Mouse (Mus musculus) ES-E14 (cell line): Measurements from ENCODE around the gene Polr2j. TPM values are rescaled to one million over a fixed set of nuclear protein-coding genes. Genes with fewer than 3 reads are reported as not detected.
"Not testable (repeated sequence)": the region's sequence is repeated elsewhere in the genome, so short reads cannot be mapped to it uniquely, and the experiment has no call there.

Experiments
- DNase-seq: peaks from one replicate; pipeline ENCODE4 v3.0.0-alpha.2; 2013; ENCODE audit warnings: low read depth, low spot score
- H3K27ac ChIP-seq: 2 replicates; pipeline ENCODE4 v1.5.1; 2012; ENCODE audit warnings: low read depth, mild to moderate bottlenecking, low read length, moderate library complexity, mixed read lengths; ENCODE audit not compliant: poor library complexity, insufficient read depth, severe bottlenecking
- H3K36me3 ChIP-seq: 2 replicates; pipeline ENCODE4 v1.6.1; 2012; ENCODE audit warnings: mild to moderate bottlenecking, low read length, moderate library complexity, mixed read lengths; ENCODE audit not compliant: control insufficient read depth, poor library complexity, insufficient read depth, severe bottlenecking
- H3K4me1 ChIP-seq, 2 experiments: fragments of 150-350 bp in 1 of 2; sonication (generic) in 1 of 2; 2 replicates each; pipeline ENCODE4 v1.6.1; 2012; ENCODE audit warnings: low read length in 2 of 2, mild to moderate bottlenecking in 1 of 2, mixed read lengths in 1 of 2; ENCODE audit not compliant: control insufficient read depth in 2 of 2, insufficient read depth in 2 of 2, poor library complexity in 1 of 2
- H3K4me3 ChIP-seq, 2 experiments: fragments of 150-350 bp in 1 of 2; sonication (generic) in 1 of 2; 2 replicates each; pipeline ENCODE4 v1.5.1; 2012; ENCODE audit warnings: low read length in 2 of 2, low read depth in 1 of 2, mild to moderate bottlenecking in 1 of 2, mixed read lengths in 1 of 2; ENCODE audit not compliant: insufficient read depth in 1 of 2, poor library complexity in 1 of 2, severe bottlenecking in 1 of 2
- H3K9ac ChIP-seq: 2 replicates; pipeline ENCODE4 v1.6.1; 2012; ENCODE audit warnings: low read depth, mild to moderate bottlenecking, low read length, mixed read lengths; ENCODE audit not compliant: poor library complexity, insufficient read depth, severe bottlenecking
- H3K9me3 ChIP-seq: fragments of 150-350 bp; sonication (generic); 2 replicates; pipeline ENCODE4 v1.6.1; 2012; ENCODE audit warnings: low read depth, mild to moderate bottlenecking, low read length; ENCODE audit not compliant: control insufficient read depth, insufficient read depth
- CHD2 ChIP-seq: IDR thresholded peaks from 2 replicates; pipeline ENCODE4 v1.6.1; 2014; ENCODE audit warnings: mild to moderate bottlenecking, low read depth, low read length, inconsistent platforms
- HCFC1 ChIP-seq: IDR thresholded peaks from 2 replicates; pipeline ENCODE4 v1.6.1; 2012; ENCODE audit warnings: low read length, inconsistent platforms, borderline replicate concordance; ENCODE audit not compliant: insufficient read depth
- MAFK ChIP-seq: IDR thresholded peaks from 2 replicates; pipeline ENCODE4 v1.6.1; 2014; ENCODE audit warnings: mild to moderate bottlenecking, low read depth, low read length, inconsistent platforms; ENCODE audit not compliant: insufficient read depth
- ZC3H11A ChIP-seq: IDR thresholded peaks from 2 replicates; pipeline ENCODE4 v1.6.1; 2012; ENCODE audit warnings: low read depth, mild to moderate bottlenecking, inconsistent platforms, low read length, borderline replicate concordance
- ZNF384 ChIP-seq: IDR thresholded peaks from 2 replicates; pipeline ENCODE4 v1.6.1; 2012; ENCODE audit warnings: low read depth, low read length, inconsistent platforms
- in situ Hi-C, 2 experiments: fragments of 600-800 bp; cut with MboI; formaldehyde crosslinking; loops; one replicate each; pipeline ENCODE4 v1.15.1; 2025; ENCODE audit warnings: low sequenced_read_pairs in 2 of 2, inconsistent platforms in 1 of 2; ENCODE audit not compliant: unreplicated experiment in 2 of 2
- total RNA-seq: library from RNA; depleted of rRNA; stranded (reverse); fragments of 300-350 nt; gene quantifications from 2 replicates; pipeline ENCODE4 v1.2.3, GENCODE M21; 2012

The Polr2j gene
- total RNA-seq, 1 experiment = 195 TPM

DNA sequence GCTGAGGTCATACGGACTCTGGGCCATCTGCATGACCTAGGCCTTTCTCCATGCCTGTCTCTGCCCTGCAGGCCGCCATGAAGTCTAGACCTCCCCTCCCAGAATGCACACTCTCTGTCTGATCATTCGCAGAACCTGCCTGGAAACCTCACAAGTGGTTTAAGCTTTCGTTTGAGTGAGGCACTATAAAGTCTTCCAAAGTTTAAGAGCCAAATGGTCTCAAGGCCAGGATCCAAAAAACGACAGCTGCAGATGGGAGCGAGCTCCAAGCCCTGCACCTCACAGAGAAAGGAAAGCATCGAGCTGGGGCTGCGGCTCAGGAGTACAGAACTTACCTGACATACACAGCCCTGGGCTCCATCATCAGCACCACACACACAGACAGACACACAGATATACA lies 35.9 kb downstream of the Polr2j start:
- Histone ChIP-seq H3K9ac (no peak overlapping the region), H3K4me3 (no peak overlapping the region), H3K27ac (no peak overlapping the region), H3K9me3 (no peaks in the 10 kb centered on the region), H3K36me3 (no peaks in the 10 kb centered on the region), H3K4me1 (no peaks in the 10 kb centered on the region)
- DNase-seq = no peak
- in situ Hi-C loops = no loop called here
- TF ChIP-seq ZNF384 (no peak), MAFK (no peak), ZC3H11A (no peak), CHD2 (no peak), HCFC1 (no peak)

GRCm38 (mm10) chr5:136155399-136155798 lies 39.0 kb downstream of the Polr2j start:
- in situ Hi-C loops = no loop called here
- no peak for TF ChIP-seq ZC3H11A
- TF ChIP-seq HCFC1 = no peak
- no peak for TF ChIP-seq ZNF384
- no peak for TF ChIP-seq CHD2
- no peak for TF ChIP-seq MAFK
- Histone ChIP-seq H3K9ac (no peak overlapping the region), H3K36me3 (peaks cover under 1% of the 10 kb centered on the region; the same call in 1 of the 2 replicates), H3K4me1 (no peaks in the 10 kb centered on the region), H3K4me3 (no peak overlapping the region), H3K27ac (no peak overlapping the region), H3K9me3 (no peaks in the 10 kb centered on the region)
- no peak for DNase-seq

DNA sequence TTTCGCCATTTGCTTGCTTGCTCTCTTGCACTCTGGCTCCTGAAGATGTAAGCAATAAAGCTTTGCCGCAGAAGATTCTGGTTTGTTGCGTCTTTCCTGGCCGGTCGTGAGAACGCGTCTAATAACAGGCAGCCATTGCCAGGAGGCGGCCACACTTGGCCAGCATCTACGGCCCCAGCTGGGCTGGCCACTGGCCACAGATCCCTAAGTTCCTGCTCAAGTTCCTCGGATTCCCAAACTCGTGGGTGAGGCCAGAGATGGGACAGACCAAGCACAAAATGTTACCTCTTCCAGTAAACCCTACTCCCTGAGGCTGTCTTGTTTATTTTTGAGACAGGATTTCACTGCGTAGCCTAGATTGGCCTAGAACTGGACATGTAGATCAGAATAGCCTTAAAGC lies 43.7 kb downstream of the Polr2j start:
- DNase-seq, H3K27ac ChIP-seq, H3K9me3 ChIP-seq, H3K9ac ChIP-seq, H3K36me3 ChIP-seq, in situ Hi-C loops, H3K4me1 ChIP-seq, H3K4me3 ChIP-seq: not testable (repeated sequence)

DNA sequence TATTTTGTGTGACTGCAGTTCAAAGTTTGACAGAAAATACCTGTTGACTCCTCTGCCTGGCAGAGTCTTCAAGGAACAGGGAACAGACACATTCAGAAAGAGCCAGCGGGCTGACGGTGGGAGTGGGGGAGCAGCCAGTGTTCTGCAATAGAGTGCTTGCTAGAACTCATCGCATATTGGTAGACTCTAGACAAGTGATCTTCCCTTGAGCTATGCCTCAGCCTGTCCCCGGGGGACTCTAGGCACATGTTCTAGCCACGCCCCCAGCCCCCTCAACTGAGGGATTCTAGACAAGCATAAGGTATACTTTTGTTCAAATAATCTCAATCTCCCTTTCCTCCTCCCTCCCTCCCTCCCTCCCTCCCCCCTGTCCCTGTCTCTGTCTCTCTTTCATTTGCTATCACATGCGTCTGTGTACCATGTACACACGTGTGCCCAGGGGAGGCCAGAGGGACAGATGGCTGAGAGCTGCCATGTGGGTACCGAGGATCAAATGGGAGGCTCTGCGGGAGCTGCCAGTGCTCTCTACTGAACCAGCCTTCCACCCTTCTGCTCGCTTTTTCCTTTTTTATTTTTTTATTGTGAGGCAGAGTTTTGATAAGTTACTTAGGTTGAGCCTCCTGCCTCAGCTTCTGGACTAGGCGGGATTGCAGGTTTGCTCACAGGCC lies 47.5 kb downstream of the Polr2j start:
- no peaks in the 10 kb centered on the region for H3K9me3 ChIP-seq
- no peak overlapping the region for H3K27ac ChIP-seq
- no peak overlapping the region for H3K4me3 ChIP-seq
- H3K9ac ChIP-seq = no peak overlapping the region
- DNase-seq = no peak
- in situ Hi-C loops = no loop called here
- H3K4me1 ChIP-seq = no peaks in the 10 kb centered on the region
- TF ChIP-seq MAFK = no peak
- TF ChIP-seq ZC3H11A = no peak
- no peak for TF ChIP-seq HCFC1
- no peak for TF ChIP-seq CHD2
- TF ChIP-seq ZNF384 = no peak
- peaks cover 2% of the 10 kb centered on the region; the same call in 1 of the 2 replicates for H3K36me3 ChIP-seq

GRCm38 (mm10) chr5:136165246-136165645 lies 48.8 kb downstream of the Polr2j start:
- H3K9ac ChIP-seq = no peak overlapping the region
- H3K9me3 ChIP-seq = no peaks in the 10 kb centered on the region
- DNase-seq = no peak
- H3K4me1 ChIP-seq = no peaks in the 10 kb centered on the region
- no peak overlapping the region for H3K27ac ChIP-seq
- peaks cover 2% of the 10 kb centered on the region; the same call in 1 of the 2 replicates for H3K36me3 ChIP-seq
- no peak for TF ChIP-seq ZC3H11A
- TF ChIP-seq ZNF384 = no peak
- TF ChIP-seq HCFC1 = no peak
- no peak for TF ChIP-seq MAFK
- no peak for TF ChIP-seq CHD2
- in situ Hi-C loops = no loop called here
- H3K4me3 ChIP-seq = no peak overlapping the region
